Mouse (Mus musculus) bone marrow, adult 2 months (tissue): Measurements from ENCODE around the gene Ndufb2.

Source experiments
- CTCF ChIP-seq: fragments of 200-500 bp; IDR thresholded peaks from 2 replicates; pipeline ENCODE4 v1.5.1; 2011; ENCODE audit warnings: low read length, control low read depth; ENCODE audit not compliant: control insufficient read depth, insufficient read depth
- POLR2A ChIP-seq: fragments of 200-500 bp; IDR thresholded peaks from 2 replicates; pipeline ENCODE4 v1.6.1; 2011; ENCODE audit warnings: low read depth, mild to moderate bottlenecking, control low read depth, low read length, borderline replicate concordance; ENCODE audit not compliant: control insufficient read depth

GRCm38 (mm10) chr6:39610207-39610606 lies 17.8 kb downstream of the Ndufb2 start:
- TF ChIP-seq POLR2A = no peak
- TF ChIP-seq CTCF = no peak
